In genomic region chr6:52379146-52379545, GRCm38 (mm10) we compare ENCODE assay signal across 22 mouse cellular contexts.
A peak's percentile ranks its signal among the peaks of the same experiment; 100 is the strongest.
DNase-seq lines count a peak whose midpoint lies in the region; ATAC-seq and TF ChIP-seq lines count a peak whose summit lies in the region.
"Had no signal": no experiment of that assay in that cellular context is flagged by ENCODE, and none has a peak within 500 bp of the region (broad histone marks: within the 10 kb centered on the region; RNA-seq: fewer than 3 reads in every experiment).

No protein-coding gene starts in this region.

- no peaks in the 10 kb centered on the region for H3K27me3 ChIP-seq in intestine, embryonic 15.5 days (replicated peaks)
- no peaks in the 10 kb centered on the region for H3K27me3 ChIP-seq in intestine, postnatal 0 days (replicated peaks; ENCODE audit: control insufficient read depth, insufficient read depth, low read length)
- H3K27me3 ChIP-seq in lung, embryonic 14.5 days (ENCODE audit: insufficient read depth, low read length) = no peaks in the 10 kb centered on the region
- no peaks in the 10 kb centered on the region for H3K27me3 ChIP-seq in stomach, embryonic 16.5 days (ENCODE audit: control insufficient read depth, insufficient read depth, low read length)
- H3K27me3 ChIP-seq: CH12.LX; embryonic facial prominence, embryonic 13.5 days; forebrain, embryonic 12.5 days; hindbrain, embryonic 12.5 days; Patski had no signal

- 53% methylated on average over 3 of the region's 3 CpGs for WGBS in intestine, embryonic 15.5 days
- 62% methylated on average over 3 of the region's 3 CpGs for WGBS in intestine, postnatal 0 days
- 42% methylated on average over 3 of the region's 3 CpGs for WGBS in lung, embryonic 14.5 days
- WGBS in stomach, embryonic 16.5 days = 42% methylated on average over 3 of the region's 3 CpGs

- no peak overlapping the region for H3K4me3 ChIP-seq in intestine, embryonic 15.5 days (replicated peaks)
- H3K4me3 ChIP-seq in intestine, postnatal 0 days (ENCODE audit: low read depth, low read length) = no peak overlapping the region
- no peak overlapping the region for H3K4me3 ChIP-seq in lung, embryonic 14.5 days (ENCODE audit: low read depth, low read length)
- no peak overlapping the region for H3K4me3 ChIP-seq in stomach, embryonic 16.5 days (replicated peaks; ENCODE audit: low read length)
- H3K4me3 ChIP-seq: embryonic facial prominence, embryonic 13.5 days; forebrain, embryonic 12.5 days; heart, adult 2 months; hindbrain, embryonic 12.5 days had no signal

- no peak for TF ChIP-seq CTCF in intestine, postnatal 0 days (IDR thresholded peaks at IDR 0.05; ENCODE audit: low read depth)
- no peak for TF ChIP-seq CTCF in lung, embryonic 14.5 days (IDR thresholded peaks at IDR 0.05; ENCODE audit: low read depth)

- no peak overlapping the region for H3K4me2 ChIP-seq in intestine, embryonic 15.5 days (replicated peaks)
- H3K4me2 ChIP-seq in intestine, postnatal 0 days (replicated peaks; ENCODE audit: low read depth) = no peak overlapping the region
- no peak overlapping the region for H3K4me2 ChIP-seq in lung, embryonic 14.5 days
- H3K4me2 ChIP-seq in stomach, embryonic 16.5 days (ENCODE audit: low read depth, low read length) = no peak overlapping the region
- H3K4me2 ChIP-seq: embryonic facial prominence, embryonic 13.5 days; forebrain, embryonic 12.5 days; heart, embryonic 11.5 days; hindbrain, embryonic 12.5 days had no signal

- H3K36me3 ChIP-seq in intestine, embryonic 15.5 days = no peaks in the 10 kb centered on the region
- H3K36me3 ChIP-seq in intestine, postnatal 0 days (ENCODE audit: control insufficient read depth, insufficient read depth) = no peaks in the 10 kb centered on the region
- H3K36me3 ChIP-seq in lung, embryonic 14.5 days (ENCODE audit: insufficient read depth) = no peaks in the 10 kb centered on the region
- no peaks in the 10 kb centered on the region for H3K36me3 ChIP-seq in stomach, embryonic 16.5 days (ENCODE audit: control insufficient read depth, insufficient read depth, low read length)
- H3K36me3 ChIP-seq: embryonic facial prominence, embryonic 13.5 days; forebrain, embryonic 12.5 days; hindbrain, embryonic 12.5 days had no signal

- H3K9ac ChIP-seq in intestine, embryonic 15.5 days = no peak overlapping the region
- no peak overlapping the region for H3K9ac ChIP-seq in intestine, postnatal 0 days (ENCODE audit: low read depth, low read length)
- H3K9ac ChIP-seq in lung, embryonic 14.5 days = no peak overlapping the region
- H3K9ac ChIP-seq in stomach, embryonic 16.5 days (ENCODE audit: low read length) = no peak overlapping the region
- H3K9ac ChIP-seq: embryonic facial prominence, embryonic 13.5 days; forebrain, embryonic 12.5 days; hindbrain, embryonic 12.5 days had no signal

- DNase-seq in lung, embryonic 14.5 days = peak; percentile 86
- DNase-seq in lung, adult 18-20 months = no peak
- DNase-seq in adipocyte (ENCODE audit: low spot score) = peak; percentile 86
- DNase-seq: adrenal gland, adult 2 months; adrenal gland, postnatal 25 days; cerebellum, adult 18-20 months; cerebellum, adult 9-11 months; cerebellum, postnatal 36 days; gastrocnemius, postnatal 10 days; heart, adult 2 months; heart, postnatal 4 days had no signal

- ATAC-seq in intestine, embryonic 15.5 days = no peak
- no peak for ATAC-seq in intestine, postnatal 0 days
- ATAC-seq in lung, embryonic 14.5 days (ENCODE audit: insufficient read depth) = peak; percentile 82; the same call in 1 of the 2 replicates
- ATAC-seq in stomach, embryonic 16.5 days (ENCODE audit: insufficient read depth, low FRiP score) = no peak
- ATAC-seq: activated CD4-positive, CD25-positive, alpha-beta regulatory T cell, adult 4 months; forebrain, embryonic 16.5 days; Patski had no signal

- no peaks in the 10 kb centered on the region; the same call in 1 of the 2 replicates for H3K4me1 ChIP-seq in intestine, embryonic 15.5 days (replicated peaks)
- no peaks in the 10 kb centered on the region for H3K4me1 ChIP-seq in intestine, postnatal 0 days (replicated peaks; ENCODE audit: control insufficient read depth, insufficient read depth, low read length)
- no peaks in the 10 kb centered on the region for H3K4me1 ChIP-seq in lung, embryonic 14.5 days (ENCODE audit: insufficient read depth)
- 0 out of 2 replicates have a peak, but pooled peaks cover 4% of the 10 kb centered on the region for H3K4me1 ChIP-seq in stomach, embryonic 16.5 days (ENCODE audit: control insufficient read depth, insufficient read depth, low read length)
- H3K4me1 ChIP-seq: embryonic facial prominence, embryonic 13.5 days; forebrain, embryonic 12.5 days; hindbrain, embryonic 12.5 days had no signal

- 0 out of 2 replicates have a peak overlapping the region, but pooled peaks have one; percentile 32 for H3K27ac ChIP-seq in intestine, embryonic 15.5 days
- H3K27ac ChIP-seq in intestine, postnatal 0 days (ENCODE audit: low read depth, low read length) = no peak overlapping the region
- H3K27ac ChIP-seq in lung, embryonic 14.5 days (ENCODE audit: low read depth) = peak overlapping the region; percentile 63
- H3K27ac ChIP-seq in stomach, embryonic 16.5 days (ENCODE audit: low read length) = peak overlapping the region; percentile 28; the same call in 1 of the 2 replicates
- H3K27ac ChIP-seq: embryonic facial prominence, embryonic 13.5 days; forebrain, embryonic 12.5 days; heart, adult 2 months; hindbrain, embryonic 12.5 days had no signal

- H3K9me3 ChIP-seq in intestine, embryonic 15.5 days = no peaks in the 10 kb centered on the region
- H3K9me3 ChIP-seq in intestine, postnatal 0 days (ENCODE audit: control insufficient read depth) = no peaks in the 10 kb centered on the region
- no peaks in the 10 kb centered on the region for H3K9me3 ChIP-seq in lung, embryonic 14.5 days (ENCODE audit: low read depth, low read length)
- H3K9me3 ChIP-seq in stomach, embryonic 16.5 days (replicated peaks; ENCODE audit: control insufficient read depth, low read length) = no peaks in the 10 kb centered on the region
- H3K9me3 ChIP-seq: embryonic facial prominence, embryonic 13.5 days; hindbrain, embryonic 12.5 days had no signal

Comparison
In these comparisons a context has a peak if more than half of its experiments do, and no peak if none do; other contexts are left out.
1. DNase-seq: peak in lung, embryonic 14.5 days (single experiment) and adipocyte (single experiment); none in lung, adult 18-20 months (0 of 2).